Mouse (Mus musculus): ENCODE results near the gene Rnf150.

DNA sequence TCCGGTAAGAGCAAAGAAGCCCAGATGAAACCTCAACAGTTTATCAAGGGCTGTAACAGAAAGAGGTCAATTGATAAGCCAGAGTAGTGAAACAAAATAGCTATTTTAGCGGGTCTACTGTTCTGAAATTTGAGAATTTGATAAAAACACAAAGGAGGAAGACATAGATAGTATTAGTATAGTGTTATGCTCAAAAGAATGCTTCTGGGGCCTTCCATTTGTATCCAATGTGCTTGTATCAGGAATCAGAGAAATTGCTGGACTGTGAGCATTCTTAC is 3.9 kb upstream of the Rnf150 start:
- no peak for TF ChIP-seq EP300 (optimal IDR thresholded peaks at IDR 0.05)
- no peak for TF ChIP-seq CTCF (IDR thresholded peaks at IDR 0.05; ENCODE audit: low read depth)

Data from stomach, postnatal 0 days (tissue).